Mouse (Mus musculus): ENCODE data around the gene Fchsd2.

- no peak for TF ChIP-seq POLR2A (IDR thresholded peaks at IDR 0.05; ENCODE audit: borderline replicate concordance, low read depth, low read length)
- no peak for TF ChIP-seq CTCF (IDR thresholded peaks at IDR 0.05; ENCODE audit: low read depth, low read length)
Observed at GRCm38 (mm10) chr7:101119391-101119790, 26.7 kb downstream of the Fchsd2 start.

Measured in bone marrow macrophage, adult 2 months (primary cell).